Mouse (Mus musculus) stomach, postnatal 0 days (tissue): Measurements from ENCODE around the gene Tctn1. TPM values are rescaled to one million over a fixed set of nuclear protein-coding genes. Genes with fewer than 3 reads are reported as not detected.

Experiments
- ATAC-seq: fragments of 200-750 bp; cut with Nextera tagmentation; 2 replicates; pipeline ENCODE4 v1.8.0; 2017; ENCODE audit not compliant: low FRiP score, low TSS enrichment
- DNase-seq: peaks from one replicate; pipeline ENCODE4 v3.0.0-alpha.2; 2016; ENCODE audit warnings: low spot score
- H3K27ac ChIP-seq: fragments of 300-500 bp; sonication (generic); replicated peaks from 2 replicates; pipeline ENCODE4 v1.5.1; 2014; ENCODE audit warnings: mild to moderate bottlenecking, control low read depth
- H3K27me3 ChIP-seq: fragments of 300-500 bp; sonication (generic); 2 replicates; pipeline ENCODE4 v1.6.1; 2014; ENCODE audit warnings: low read length; ENCODE audit not compliant: control insufficient read depth, insufficient read depth
- H3K36me3 ChIP-seq: fragments of 300-500 bp; sonication (generic); 2 replicates; pipeline ENCODE4 v1.6.1; 2014; ENCODE audit warnings: low read length, mixed read lengths; ENCODE audit not compliant: control insufficient read depth, insufficient read depth
- H3K4me1 ChIP-seq: fragments of 300-500 bp; sonication (generic); replicated peaks from 2 replicates; pipeline ENCODE4 v1.6.1; 2014; ENCODE audit warnings: antibody characterized with exemption; ENCODE audit not compliant: control insufficient read depth, insufficient read depth
- H3K4me2 ChIP-seq: fragments of 300-500 bp; sonication (generic); replicated peaks from 2 replicates; pipeline ENCODE4 v1.6.1; 2014; ENCODE audit warnings: low read depth, mild to moderate bottlenecking, control low read depth, moderate library complexity
- H3K4me3 ChIP-seq: fragments of 300-500 bp; sonication (generic); 2 replicates; pipeline ENCODE4 v1.5.1; 2014; ENCODE audit warnings: low read depth, low read length, control low read depth
- H3K9ac ChIP-seq: fragments of 300-500 bp; sonication (generic); 2 replicates; pipeline ENCODE4 v1.6.1; 2014; ENCODE audit warnings: mild to moderate bottlenecking, low read length, control low read depth, mixed read lengths
- H3K9me3 ChIP-seq: fragments of 300-500 bp; sonication (generic); 2 replicates; pipeline ENCODE4 v1.6.1; 2016; ENCODE audit warnings: low read length; ENCODE audit not compliant: control insufficient read depth
- CTCF ChIP-seq: IDR thresholded peaks from 2 replicates; pipeline ENCODE4 v1.5.1; 2016; ENCODE audit warnings: antibody characterized with exemption, low read depth, mild to moderate bottlenecking, moderate library complexity
- EP300 ChIP-seq: optimal IDR thresholded peaks from 2 replicates; pipeline ENCODE3; 2016; ENCODE audit warnings: antibody characterized with exemption
- WGBS: fragments of 180-500 bp; shearing (Covaris S2); extraction: QIAGEN DNeasy Blood & Tissue Kit; methylation state at CpG from one replicate; pipeline ENCODE4 v1.1.7; 2014; 5-methylcytosine and 5-hydroxymethylcytosine counted together
- polyA plus RNA-seq: library from polyadenylated mRNA; unstranded; fragments of >200 nt; fragmentation: Nextera tagmentation; extraction: Ambion mirVana; gene quantifications from 2 replicates; pipeline ENCODE4 v1.2.1, GENCODE M21; 2015

The Tctn1 gene
- polyA plus RNA-seq, 1 experiment from 2014 or later: 2.3 TPM

GRCm38 (mm10) chr5:122228772-122229171 is 35.5 kb downstream of the Tctn1 start:
- Histone ChIP-seq H3K4me3 (no peak overlapping the region), H3K9me3 (no peaks in the 10 kb centered on the region), H3K27ac (no peak overlapping the region), H3K4me2 (no peak overlapping the region), H3K27me3 (no peaks in the 10 kb centered on the region), H3K9ac (no peak overlapping the region), H3K4me1 (no peaks in the 10 kb centered on the region), H3K36me3 (no peaks in the 10 kb centered on the region)
- DNase-seq: no peak
- no peak for ATAC-seq
- WGBS: 47% methylated on average over 3 of the region's 4 CpGs
- no peak for TF ChIP-seq CTCF
- no peak for TF ChIP-seq EP300

DNA sequence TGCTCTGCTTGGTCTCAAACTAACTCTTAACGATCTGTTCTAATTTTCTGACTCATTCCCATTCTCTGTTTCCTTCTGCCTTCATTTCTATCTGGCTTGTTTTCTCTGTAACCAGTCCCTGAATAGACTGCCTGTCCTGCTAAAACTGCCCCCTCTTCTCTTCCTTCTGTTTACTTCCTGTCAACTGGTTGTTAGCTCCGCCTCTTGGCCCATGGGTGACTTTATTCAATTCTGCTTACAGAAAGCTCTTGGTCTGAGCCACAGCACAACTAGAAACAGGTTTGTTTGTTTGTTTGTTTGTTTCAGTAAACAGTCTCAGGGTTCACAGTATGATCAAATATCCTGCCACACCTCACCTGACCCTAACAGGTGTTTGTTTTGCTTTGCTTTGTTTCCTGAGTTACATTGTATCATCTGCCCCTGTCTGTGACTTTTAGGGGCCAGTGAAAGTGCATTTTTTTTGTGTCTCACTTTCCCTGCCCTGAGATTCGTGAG is 35.9 kb downstream of the Tctn1 start:
- H3K9ac ChIP-seq: no peak overlapping the region
- no peak for DNase-seq
- TF ChIP-seq EP300: no peak
- TF ChIP-seq CTCF: no peak
- no peaks in the 10 kb centered on the region for H3K9me3 ChIP-seq
- H3K4me2 ChIP-seq: no peak overlapping the region
- no peaks in the 10 kb centered on the region for H3K27me3 ChIP-seq
- no peak for ATAC-seq
- WGBS: 83% methylated on average over 2 of the region's 3 CpGs
- no peak overlapping the region for H3K27ac ChIP-seq
- no peaks in the 10 kb centered on the region for H3K4me1 ChIP-seq
- no peaks in the 10 kb centered on the region for H3K36me3 ChIP-seq
- no peak overlapping the region for H3K4me3 ChIP-seq

- Histone ChIP-seq H3K9me3 (no peaks in the 10 kb centered on the region), H3K27me3 (no peaks in the 10 kb centered on the region), H3K36me3 (no peaks in the 10 kb centered on the region), H3K9ac (no peak overlapping the region), H3K4me3 (no peak overlapping the region), H3K4me1 (peaks cover 2% of the 10 kb centered on the region; the same call in 1 of the 2 replicates), H3K27ac (no peak overlapping the region), H3K4me2 (no peak overlapping the region)
- DNase-seq: no peak
- no peak for ATAC-seq
- WGBS: 85% methylated on average over 2 of the region's 2 CpGs
- TF ChIP-seq EP300 (no peak), CTCF (no peak)
Measured at GRCm38 (mm10) chr5:122224291-122224690, 40.0 kb downstream of the Tctn1 start.

DNA sequence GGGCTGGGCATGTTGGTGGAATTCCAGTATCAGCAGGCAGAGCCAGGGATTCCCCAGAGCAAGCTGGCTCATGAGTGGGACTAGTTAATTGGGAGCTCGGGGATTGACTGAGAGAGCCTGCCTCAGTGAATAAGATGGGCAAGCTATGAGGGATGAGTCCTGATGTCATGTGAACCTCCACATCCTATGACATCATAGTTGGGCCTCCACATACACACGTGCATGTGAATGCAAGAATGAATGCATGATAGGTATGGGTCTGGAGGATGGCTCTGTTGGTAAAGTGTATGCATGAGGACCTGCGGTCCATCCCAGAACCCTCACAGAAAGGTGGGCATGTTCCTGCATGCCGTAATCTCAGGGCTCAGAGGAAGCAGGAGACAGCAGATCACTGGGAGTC is 43.2 kb downstream of the Tctn1 start:
- WGBS: 84% methylated on average over 4 of the region's 4 CpGs
- no peak overlapping the region for H3K9ac ChIP-seq
- H3K4me3 ChIP-seq: no peak overlapping the region
- no peaks in the 10 kb centered on the region for H3K36me3 ChIP-seq
- peaks cover 2% of the 10 kb centered on the region; the same call in 1 of the 2 replicates for H3K4me1 ChIP-seq
- no peaks in the 10 kb centered on the region for H3K27me3 ChIP-seq
- TF ChIP-seq EP300: no peak
- TF ChIP-seq CTCF: no peak
- ATAC-seq: no peak
- no peaks in the 10 kb centered on the region for H3K9me3 ChIP-seq
- no peak for DNase-seq
- no peak overlapping the region for H3K27ac ChIP-seq
- H3K4me2 ChIP-seq: no peak overlapping the region

- TF ChIP-seq EP300 (no peak), CTCF (no peak)
- H3K9me3 ChIP-seq: no peaks in the 10 kb centered on the region
- DNase-seq (no peak), ATAC-seq (peak; percentile 39; the same call in 1 of the 2 replicates)
- peaks cover 2% of the 10 kb centered on the region; the same call in 1 of the 2 replicates for H3K4me1 ChIP-seq
- H3K36me3 ChIP-seq: no peaks in the 10 kb centered on the region
- no peak overlapping the region for H3K4me3 ChIP-seq
- no peak overlapping the region for H3K27ac ChIP-seq
- no peak overlapping the region for H3K9ac ChIP-seq
- H3K27me3 ChIP-seq: no peaks in the 10 kb centered on the region
- WGBS: 54% methylated on average over 18 of the region's 18 CpGs
- no peak overlapping the region for H3K4me2 ChIP-seq
Measured at GRCm38 (mm10) chr5:122219655-122220629, 44.3 kb downstream of the Tctn1 start.

GRCm38 (mm10) chr5:122218928-122219327 is 45.3 kb downstream of the Tctn1 start:
- ATAC-seq (no peak), DNase-seq (no peak)
- no peaks in the 10 kb centered on the region for H3K9me3 ChIP-seq
- TF ChIP-seq CTCF: no peak
- TF ChIP-seq EP300: no peak
- no peak overlapping the region for H3K27ac ChIP-seq
- H3K4me3 ChIP-seq: no peak overlapping the region
- WGBS: 78% methylated on average over 7 of the region's 7 CpGs
- H3K4me1 ChIP-seq: peaks cover 2% of the 10 kb centered on the region; the same call in 1 of the 2 replicates
- no peaks in the 10 kb centered on the region for H3K27me3 ChIP-seq
- no peak overlapping the region for H3K4me2 ChIP-seq
- H3K36me3 ChIP-seq: no peaks in the 10 kb centered on the region
- H3K9ac ChIP-seq: no peak overlapping the region
